Mouse (Mus musculus) heart, adult 18-20 months (tissue): ENCODE results near the gene Mdk. TPM values are rescaled to one million over a fixed set of nuclear protein-coding genes. Genes with fewer than 3 reads are reported as not detected.

Experiments
- DNase-seq, 2 experiments: peaks; one replicate each; pipeline ENCODE4 v3.0.0; 2021 to 2022; ENCODE audit warnings: mixed read lengths in 1 of 2
- microRNA-seq, 2 experiments: library from miRNA; unstranded; fragments of <30 nt; microRNA quantifications; one replicate each; pipeline ENCODE4 v1.2.0; 2022
- total RNA-seq, 2 experiments: library from RNA; stranded (reverse); gene quantifications; 2 replicates each; pipeline ENCODE4 v1.2.3; 2021

Mdk gene
- total RNA-seq, 2 experiments from 2014 or later = 2.3 to 2.9 TPM

DNA sequence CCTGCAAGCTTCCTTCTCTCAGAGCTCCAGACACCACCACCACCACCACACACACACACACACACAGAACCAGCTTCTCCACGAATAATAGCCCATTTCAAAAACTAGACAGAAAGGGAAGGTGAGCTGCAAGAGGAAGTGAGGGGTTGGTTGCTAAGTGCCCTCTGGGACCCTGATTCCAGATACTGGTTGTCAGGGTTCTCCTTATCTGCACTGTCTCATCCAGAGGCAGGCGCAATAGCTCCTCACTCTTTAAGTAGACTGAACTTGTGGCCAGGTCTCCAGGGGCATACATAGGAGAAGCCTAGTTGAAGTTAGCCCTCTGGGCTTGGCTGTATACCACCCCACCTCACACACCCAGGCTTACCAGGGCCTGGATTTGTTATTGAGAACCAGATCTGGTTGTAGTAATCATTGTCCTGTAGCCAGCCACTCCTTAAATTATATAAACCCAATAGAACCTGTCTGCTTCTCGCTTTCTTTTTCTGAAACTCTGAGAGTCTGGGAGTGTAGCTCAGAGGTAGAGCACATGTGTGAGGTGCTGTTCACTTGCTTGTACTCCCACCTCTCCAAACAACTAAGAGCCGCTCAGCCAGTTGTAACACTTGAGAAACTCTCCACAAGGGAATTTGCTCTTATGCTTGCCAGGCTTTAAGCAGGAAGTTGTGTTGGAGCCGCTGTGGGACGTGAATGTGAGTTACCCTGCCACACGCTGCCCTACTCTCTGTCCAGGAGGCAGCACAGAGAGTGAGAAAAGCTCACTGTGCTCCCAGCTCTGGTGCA lies 18.6 kb downstream of the Mdk start:
- no peak for DNase-seq

DNA sequence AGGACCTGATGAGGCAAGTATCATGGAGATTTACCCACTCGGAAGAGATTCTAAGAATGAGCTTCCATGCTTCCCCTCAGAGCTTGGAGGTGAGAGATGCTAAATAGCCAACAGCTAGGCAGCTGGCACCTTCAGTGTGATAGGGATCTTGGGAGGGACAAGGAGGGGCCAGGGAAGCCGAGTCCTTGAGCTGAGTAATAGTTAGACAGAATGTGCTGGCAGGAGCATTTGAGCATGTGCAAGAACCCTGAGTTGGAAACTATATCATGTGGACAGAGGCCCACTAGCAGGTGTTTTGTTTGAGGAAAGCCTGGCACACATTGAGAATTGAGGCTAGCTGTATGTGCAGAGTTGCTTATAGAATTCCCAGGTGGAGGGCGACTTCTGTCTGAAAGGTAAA lies 19.5 kb downstream of the Mdk start:
- no peak for DNase-seq

DNA sequence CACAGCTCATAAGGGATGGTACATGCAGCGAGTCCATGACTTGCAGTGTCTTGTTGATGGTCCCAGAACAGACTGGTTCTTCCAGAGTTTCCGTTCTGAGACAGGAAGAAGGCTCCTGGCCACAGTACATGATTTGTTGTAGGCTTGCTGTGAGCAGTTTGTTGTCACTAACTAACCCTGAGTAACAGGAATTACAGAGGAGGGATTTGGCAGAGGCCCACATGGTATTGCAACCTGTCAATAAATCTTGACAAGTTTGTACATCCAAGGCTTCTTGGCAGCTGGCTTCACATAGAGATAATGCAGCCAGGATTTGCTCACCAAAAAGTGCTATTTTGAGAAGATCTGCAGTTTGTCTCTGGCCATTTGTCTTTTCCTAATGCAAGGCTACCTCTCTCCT lies 26.0 kb downstream of the Mdk start:
- DNase-seq = no peak

DNA sequence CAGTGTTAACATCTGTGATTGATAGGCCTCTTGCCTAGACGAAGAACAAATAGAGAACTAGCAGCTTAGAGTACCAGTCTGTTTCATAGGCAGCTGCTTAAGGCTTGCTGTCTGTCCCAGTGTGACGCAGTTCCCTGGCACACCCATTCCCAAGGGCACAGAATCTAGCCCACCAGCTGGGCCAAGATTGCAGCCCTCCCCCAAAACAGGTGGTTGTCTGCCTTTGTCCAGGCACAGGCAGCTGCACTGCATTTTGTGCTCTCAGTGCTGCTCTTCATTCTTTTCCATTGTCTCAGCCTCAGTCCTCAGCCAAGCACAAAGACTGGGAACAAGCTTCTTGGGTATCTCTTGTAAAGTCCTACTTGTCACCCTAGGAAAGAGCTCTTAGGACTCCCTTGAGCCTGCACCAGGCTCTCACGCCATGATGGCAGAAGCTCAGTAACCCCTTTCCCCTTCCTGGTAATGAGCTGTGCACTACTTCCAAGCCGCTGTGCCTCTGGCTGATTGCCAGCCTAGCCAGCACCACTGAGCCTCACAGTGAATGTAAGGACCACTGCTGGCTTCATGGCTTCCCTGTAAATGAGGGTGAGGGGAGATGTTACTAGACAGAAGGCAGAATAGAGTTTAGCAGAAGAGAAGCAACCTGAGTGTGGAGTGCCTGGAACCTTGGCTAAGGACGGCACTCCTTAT lies 27.3 kb downstream of the Mdk start:
- no peak for DNase-seq

- DNase-seq = no peak
Observed at GRCm38 (mm10) chr2:91903171-91903925, 28.7 kb downstream of the Mdk start.

GRCm38 (mm10) chr2:91902336-91902735 lies 29.8 kb downstream of the Mdk start:
- no peak for DNase-seq

DNA sequence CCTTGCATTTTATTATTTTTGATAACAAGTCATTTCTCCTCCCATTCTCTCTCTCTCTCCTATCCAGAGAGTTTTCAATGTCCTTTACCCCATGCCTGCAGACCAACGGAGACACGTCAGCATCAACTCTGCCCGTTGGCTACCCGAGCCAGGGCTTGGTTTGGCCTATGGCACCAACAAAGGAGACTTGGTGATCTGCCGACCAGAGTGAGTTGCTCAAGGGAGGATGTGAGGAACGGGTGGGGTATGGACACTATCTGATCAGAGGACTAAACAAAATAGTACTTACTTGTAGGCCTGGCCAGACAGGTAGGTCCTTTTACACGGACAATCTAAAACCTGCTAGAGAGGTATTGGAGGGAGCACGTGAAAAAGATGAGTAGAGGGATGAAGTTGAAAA lies 31.7 kb downstream of the Mdk start:
- DNase-seq = no peak

DNA sequence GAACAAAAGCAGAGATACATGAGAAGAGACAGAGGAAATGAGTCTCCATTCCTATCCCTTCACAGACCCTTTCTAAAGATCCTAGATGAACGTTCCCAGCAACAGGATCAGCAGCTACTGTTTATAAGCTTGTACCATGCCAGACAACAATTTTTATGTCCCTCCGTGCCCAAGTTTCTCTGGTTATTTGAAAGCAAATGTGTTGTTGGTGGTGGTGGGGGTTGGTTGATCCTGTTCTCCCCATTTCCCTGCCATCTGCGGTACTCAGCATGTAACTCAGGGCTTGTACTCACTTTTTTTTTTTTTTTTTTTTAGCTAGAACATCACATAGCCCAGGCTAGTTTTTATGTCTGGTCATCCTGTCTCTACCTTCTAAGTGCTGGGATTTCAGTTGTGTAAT lies 33.0 kb downstream of the Mdk start:
- DNase-seq = no peak

DNA sequence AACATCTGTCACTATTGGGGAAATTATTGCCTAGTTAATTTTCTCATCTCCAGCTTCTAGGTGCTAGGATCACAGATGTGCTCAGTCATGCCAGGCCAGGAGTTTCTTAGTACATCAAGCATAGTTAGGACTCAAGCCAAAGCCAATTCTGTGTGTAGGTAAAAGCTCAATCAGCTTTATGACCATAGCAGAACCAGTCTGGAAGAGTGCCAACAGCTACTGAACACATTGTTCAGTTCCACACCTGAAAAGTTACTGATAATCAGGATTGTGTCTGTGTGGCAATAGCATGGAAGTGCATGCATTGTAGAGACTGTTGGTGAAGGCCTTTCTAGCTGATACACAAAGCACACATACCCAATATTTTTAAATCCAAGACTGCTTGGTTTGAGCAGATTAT lies 34.1 kb downstream of the Mdk start:
- DNase-seq = no peak

GRCm38 (mm10) chr2:91895401-91895800 lies 36.7 kb downstream of the Mdk start:
- DNase-seq = no peak

DNA sequence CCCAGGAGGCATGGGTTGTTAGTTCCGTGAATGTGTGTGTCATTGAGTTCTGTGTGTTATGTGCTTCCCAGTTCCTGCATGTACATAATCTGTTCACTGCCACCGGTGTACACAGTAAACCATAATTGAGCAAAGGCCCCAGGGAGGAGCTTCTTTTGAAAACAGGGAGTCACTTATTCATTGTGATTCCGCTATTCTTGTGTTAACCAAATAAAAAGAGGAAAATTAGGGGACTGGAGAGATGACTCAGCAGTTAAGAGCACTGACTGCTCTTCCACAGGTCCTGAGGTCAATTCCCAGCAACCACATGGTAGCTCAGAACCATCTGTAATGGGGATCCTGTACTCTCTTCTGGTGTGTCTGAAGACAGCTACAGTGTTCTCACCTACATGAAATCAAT lies 37.4 kb downstream of the Mdk start:
- no peak for DNase-seq

- DNase-seq = no peak
Observed at GRCm38 (mm10) chr2:91884616-91885015, 47.5 kb downstream of the Mdk start.

DNA sequence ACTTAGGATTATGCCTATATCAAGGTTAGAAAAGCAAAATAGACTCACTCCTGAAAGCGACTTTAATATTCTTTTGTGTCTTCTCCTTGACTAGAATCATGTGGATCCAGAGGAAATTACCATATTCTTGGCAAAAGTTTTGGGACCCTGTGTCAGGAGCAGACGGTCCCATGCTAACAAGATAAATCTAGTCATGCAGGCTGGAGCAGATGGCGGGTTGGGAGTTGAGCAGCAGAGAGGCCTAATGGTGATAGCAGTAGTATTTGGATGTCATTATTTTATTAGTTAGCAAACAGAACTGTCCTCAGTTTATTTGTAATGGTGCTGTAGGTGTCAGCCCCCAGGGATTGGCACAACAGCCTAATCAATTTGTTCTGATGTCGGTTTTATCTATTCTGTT lies 48.1 kb downstream of the Mdk start:
- DNase-seq = no peak

Small RNA genes within 50 kb of the gene (microRNA-seq; reads per million reads assigned to microRNA genes)
- gene Mir6999 = 0.38 to 1.1 reads per million in 2 experiments

Other genes starting within 250 kb of the Mdk start
- 10 to 100 TPM; 49.7 to 53.9 TPM for gene Atg13, start 221.7 kb downstream of the Mdk start, total RNA-seq
- 1 to 10 TPM; 8.0 to 8.4 TPM for gene Harbi1, start 221.4 kb downstream of the Mdk start, total RNA-seq
- 10 to 100 TPM; 14.5 to 16.6 TPM for gene Ambra1, start 202.2 kb downstream of the Mdk start, total RNA-seq
- not detected for gene Chrm4, start 5.0 kb downstream of the Mdk start, total RNA-seq
- not detected for gene Gm9821, start 13.4 kb upstream of the Mdk start, total RNA-seq
- 10 to 100 TPM; 33.8 to 35.9 TPM for gene Dgkz, start 43.6 kb upstream of the Mdk start, total RNA-seq
- gene Creb3l1, start 92.2 kb upstream of the Mdk start, total RNA-seq = 1 to 10 TPM; 4.3 to 6.5 TPM
- gene Phf21a, start 160.8 kb upstream of the Mdk start, total RNA-seq = 10 to 100 TPM; 23.8 to 25.3 TPM